Mouse (Mus musculus): ENCODE measurements around the gene Dclk2.

The Dclk2 gene

GRCm38 (mm10) chr3:86842461-86842860 lies 78.2 kb downstream of the Dclk2 start:
- DNase-seq = no peak

- no peak for DNase-seq
Measured at GRCm38 (mm10) chr3:86839606-86840005, 81.0 kb downstream of the Dclk2 start.

GRCm38 (mm10) chr3:86837386-86837785 lies 83.3 kb downstream of the Dclk2 start:
- DNase-seq = no peak

GRCm38 (mm10) chr3:86835180-86835579 lies 85.5 kb downstream of the Dclk2 start:
- DNase-seq = no peak

GRCm38 (mm10) chr3:86834341-86834740 lies 86.3 kb downstream of the Dclk2 start:
- DNase-seq = no peak

- DNase-seq = no peak
Measured at GRCm38 (mm10) chr3:86832591-86833267, 87.9 kb downstream of the Dclk2 start.

GRCm38 (mm10) chr3:86832115-86832514 lies 88.5 kb downstream of the Dclk2 start:
- no peak for DNase-seq

- no peak for DNase-seq
Measured at GRCm38 (mm10) chr3:86827506-86827905, 93.1 kb downstream of the Dclk2 start.

- DNase-seq = peak; percentile 57
Measured at GRCm38 (mm10) chr3:86821383-86821782, 99.3 kb downstream of the Dclk2 start.

GRCm38 (mm10) chr3:86820344-86820743 lies 100.3 kb downstream of the Dclk2 start:
- no peak for DNase-seq

- DNase-seq = no peak
Measured at GRCm38 (mm10) chr3:86819372-86819771, 101.3 kb downstream of the Dclk2 start.

- peak; percentile 82 for DNase-seq
Measured at GRCm38 (mm10) chr3:86818001-86818585, 102.6 kb downstream of the Dclk2 start.

- DNase-seq = peak; percentile 85
Measured at GRCm38 (mm10) chr3:86812689-86813088, 108.0 kb downstream of the Dclk2 start.

- no peak for DNase-seq
Measured at GRCm38 (mm10) chr3:86810908-86811307, 109.7 kb downstream of the Dclk2 start.

GRCm38 (mm10) chr3:86809646-86810045 lies 111.0 kb downstream of the Dclk2 start:
- no peak for DNase-seq

GRCm38 (mm10) chr3:86809199-86809598 lies 111.5 kb downstream of the Dclk2 start:
- DNase-seq = no peak

GRCm38 (mm10) chr3:86807750-86808467 lies 112.7 kb downstream of the Dclk2 start:
- DNase-seq = peak; percentile 75

- no peak for DNase-seq
Measured at GRCm38 (mm10) chr3:86806834-86807233, 113.8 kb downstream of the Dclk2 start.

GRCm38 (mm10) chr3:86804265-86804664 lies 116.4 kb downstream of the Dclk2 start:
- DNase-seq = no peak

- no peak for DNase-seq
Measured at GRCm38 (mm10) chr3:86802825-86803224, 117.8 kb downstream of the Dclk2 start.

GRCm38 (mm10) chr3:86800841-86801240 lies 119.8 kb downstream of the Dclk2 start:
- DNase-seq = no peak

- no peak for DNase-seq
Measured at GRCm38 (mm10) chr3:86799041-86799440, 121.6 kb downstream of the Dclk2 start.

- DNase-seq = no peak
Measured at GRCm38 (mm10) chr3:86797871-86798460, 122.7 kb downstream of the Dclk2 start.

GRCm38 (mm10) chr3:86796716-86797115 lies 123.9 kb downstream of the Dclk2 start:
- no peak for DNase-seq

Data from cerebellum, adult 9-10 months (tissue).